Mouse (Mus musculus) cerebellum, adult 2 months (tissue): ENCODE data around the gene Epha4. TPM values are rescaled to one million over a fixed set of nuclear protein-coding genes. Genes with fewer than 3 reads are reported as not detected.
A peak's percentile ranks its signal among the peaks of the same experiment; 100 is the strongest.

Experiments used
- DNase-seq, 2 experiments: peaks; one replicate each; pipeline ENCODE4 v3.0.0; 2021
- H3K27ac ChIP-seq: fragments of 200-500 bp; 2 replicates; pipeline ENCODE4 v1.5.1; 2012; ENCODE audit warnings: low read length, control low read depth, inconsistent platforms; ENCODE audit not compliant: insufficient read depth
- H3K27me3 ChIP-seq: fragments of 200-500 bp; 2 replicates; pipeline ENCODE4 v1.6.1; 2012; ENCODE audit warnings: inconsistent platforms, mild to moderate bottlenecking, low read length, moderate library complexity; ENCODE audit not compliant: control insufficient read depth, insufficient read depth
- H3K4me1 ChIP-seq: fragments of 200-500 bp; 2 replicates; pipeline ENCODE4 v1.6.1; 2011; ENCODE audit warnings: low read length; ENCODE audit not compliant: control insufficient read depth, insufficient read depth
- H3K4me3 ChIP-seq: fragments of 200-500 bp; replicated peaks from 2 replicates; pipeline ENCODE3; 2011; ENCODE audit warnings: mild to moderate bottlenecking, low read depth, low read length, control low read depth; ENCODE audit not compliant: insufficient read depth
- CTCF ChIP-seq: fragments of 200-500 bp; IDR thresholded peaks from 2 replicates; pipeline ENCODE4 v1.5.1; 2011; ENCODE audit warnings: low read depth, mild to moderate bottlenecking, control low read depth, low read length, moderate library complexity, borderline replicate concordance; ENCODE audit not compliant: insufficient read depth
- POLR2A ChIP-seq: fragments of 200-500 bp; IDR thresholded peaks from 2 replicates; pipeline ENCODE4 v1.6.1; 2011; ENCODE audit warnings: low read length, control low read depth, borderline replicate concordance; ENCODE audit not compliant: insufficient read depth
- WGBS: fragments of 180-500 bp; shearing (Covaris S2); methylation state at CpG from one replicate; pipeline ENCODE4 v1.1.7; 2018; 5-methylcytosine and 5-hydroxymethylcytosine counted together
- polyA plus RNA-seq: library from polyadenylated mRNA; depleted of rRNA; stranded (reverse); fragments of >200 nt; gene quantifications from 2 replicates; pipeline ENCODE4 v1.2.3, GENCODE M21; 2012; rRNA removed

Epha4 gene
- 11.6 and 12.5 TPM in 2 replicates for polyA plus RNA-seq

DNA sequence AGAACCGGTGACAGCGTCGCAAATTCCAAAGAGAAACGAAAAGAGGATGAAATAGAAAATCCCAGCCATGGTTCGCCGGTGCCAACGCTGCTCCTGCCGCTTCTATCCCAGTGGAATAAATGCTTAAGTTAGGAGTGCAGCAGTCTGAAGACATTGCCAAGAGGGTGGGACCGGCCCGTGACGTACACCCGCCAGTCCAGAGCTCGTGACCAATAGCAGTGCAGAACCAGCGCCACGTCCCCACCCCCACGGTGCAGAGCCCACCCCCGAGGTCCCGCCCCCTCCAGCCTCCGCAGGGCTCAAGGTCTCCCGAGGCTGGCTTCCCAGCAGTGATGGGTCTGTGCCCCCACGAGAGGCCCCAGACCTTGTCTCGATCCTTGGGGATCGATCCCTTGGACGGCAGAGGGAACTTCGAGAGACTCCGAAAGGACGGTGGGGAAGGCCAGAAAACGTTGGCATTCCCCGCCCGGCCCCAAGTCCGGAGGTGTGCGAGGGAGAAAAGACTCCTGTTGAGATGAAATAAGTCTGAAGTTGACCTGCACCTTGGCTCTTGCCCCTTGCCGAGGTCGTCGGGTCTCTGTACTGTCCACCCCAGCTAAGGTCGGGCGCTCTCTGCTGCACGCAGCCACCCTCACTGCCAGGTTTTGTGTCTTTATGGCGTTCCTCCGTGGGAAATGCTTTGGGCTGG, at the start of gene Epha4:
Epha4 (minus strand) TSS at position 126 of the 688 bp plus-strand sequence.
- no peaks in the 10 kb centered on the region for H3K4me1 ChIP-seq
- WGBS = under 1% methylated on average over 40 of the region's 40 CpGs
- H3K27me3 ChIP-seq = no peaks in the 10 kb centered on the region; the same call in 1 of the 2 replicates
- no peak within 1 kb of the TSS for H3K27ac ChIP-seq
- TF ChIP-seq POLR2A (no peak), CTCF (no peak)
- H3K4me3 ChIP-seq = peak within 1 kb of the TSS; percentile 55
- peak; percentile 61 to 63 for DNase-seq

DNA sequence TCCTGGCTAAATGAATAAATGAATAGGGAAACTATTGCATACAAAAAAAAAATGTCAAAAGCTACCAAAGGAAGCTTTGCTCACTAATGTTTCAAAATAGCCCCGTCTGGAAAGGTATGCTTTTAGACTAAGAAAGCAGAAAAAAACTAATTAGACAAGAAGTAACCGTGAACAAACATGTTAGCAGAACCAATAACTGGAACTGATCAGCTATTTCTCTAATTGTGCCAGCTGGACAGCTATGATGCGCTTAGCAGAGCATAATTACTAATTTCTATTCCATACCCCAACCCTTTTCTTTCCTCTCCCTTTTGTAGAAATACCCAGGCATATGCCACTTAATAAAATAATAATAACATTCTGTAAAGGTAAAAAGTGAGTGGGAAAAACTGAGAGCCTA, 41.3 kb upstream of the Epha4 start:
- TF ChIP-seq POLR2A = no peak
- TF ChIP-seq CTCF = no peak
- H3K27me3 ChIP-seq = no peaks in the 10 kb centered on the region
- no peak overlapping the region for H3K4me3 ChIP-seq
- H3K4me1 ChIP-seq = no peaks in the 10 kb centered on the region
- DNase-seq = no peak
- 37% methylated on average over 3 of the region's 3 CpGs for WGBS
- H3K27ac ChIP-seq = no peak overlapping the region

DNA sequence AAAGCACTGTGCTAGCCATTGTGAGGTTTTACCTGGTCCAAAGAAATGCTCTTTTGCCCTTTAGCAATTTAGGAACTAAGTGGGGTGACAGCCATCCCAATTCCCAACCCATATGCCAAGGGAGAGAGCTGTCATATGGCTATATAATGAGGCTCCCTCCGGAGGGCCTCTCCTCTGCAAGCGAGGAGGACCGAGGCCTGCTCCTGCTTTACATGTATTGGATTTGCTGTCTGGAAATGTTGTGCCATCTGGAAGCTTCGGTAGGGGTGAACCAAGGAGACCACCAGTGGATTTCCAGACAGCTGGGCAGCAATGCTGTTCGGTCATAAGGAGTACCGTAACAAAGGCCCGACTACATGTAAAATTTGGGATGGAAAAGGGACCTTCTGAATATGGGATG, 37.0 kb upstream of the Epha4 start:
- Histone ChIP-seq H3K4me3 (no peak overlapping the region), H3K4me1 (no peaks in the 10 kb centered on the region), H3K27ac (no peak overlapping the region), H3K27me3 (no peaks in the 10 kb centered on the region)
- 40% methylated on average over 7 of the region's 7 CpGs for WGBS
- no peak for DNase-seq
- TF ChIP-seq POLR2A (no peak), CTCF (no peak)

DNA sequence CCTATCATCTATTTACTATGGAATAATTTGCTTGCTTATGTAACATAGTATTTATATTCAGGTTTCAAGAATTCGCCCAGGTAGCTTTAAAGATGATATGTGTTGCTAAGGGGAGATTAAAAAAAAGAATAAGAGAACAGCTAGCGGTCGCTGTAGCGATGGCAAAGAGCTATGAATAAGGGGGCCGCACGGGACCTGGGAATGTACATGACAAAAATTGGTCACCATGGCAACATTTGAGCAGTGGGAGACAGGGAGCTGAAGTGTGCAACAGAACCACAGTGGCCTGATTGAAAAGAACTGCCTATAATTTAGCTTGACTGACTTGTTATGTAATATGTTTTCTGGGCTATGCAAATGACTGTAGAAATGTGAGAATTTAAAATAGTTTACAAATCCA, 30.8 kb upstream of the Epha4 start:
- no peak overlapping the region for H3K4me3 ChIP-seq
- no peaks in the 10 kb centered on the region for H3K4me1 ChIP-seq
- TF ChIP-seq CTCF (no peak), POLR2A (no peak)
- no peaks in the 10 kb centered on the region for H3K27me3 ChIP-seq
- no peak for DNase-seq
- H3K27ac ChIP-seq = no peak overlapping the region
- WGBS = 33% methylated on average over 6 of the region's 6 CpGs

DNA sequence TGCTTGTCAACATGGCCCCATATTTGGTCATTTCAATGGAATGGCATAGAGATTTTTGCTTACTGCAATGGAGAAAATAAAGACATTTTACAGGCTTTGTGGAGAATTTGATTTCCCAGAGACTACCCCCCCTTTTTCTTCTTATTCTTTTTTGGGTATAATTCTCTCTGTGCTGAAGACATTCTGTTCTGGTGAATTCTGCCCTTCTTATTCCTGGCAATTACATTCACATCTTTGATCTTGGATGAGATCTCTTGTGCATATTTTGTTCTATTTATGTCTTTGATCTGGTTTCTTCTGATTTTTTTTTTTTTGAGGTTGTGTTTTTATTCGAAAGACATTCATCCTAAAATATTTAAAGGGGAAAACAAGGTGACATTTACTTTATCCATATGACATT, 30.1 kb upstream of the Epha4 start:
- Histone ChIP-seq H3K4me3 (no peak overlapping the region), H3K27me3 (no peaks in the 10 kb centered on the region), H3K4me1 (no peaks in the 10 kb centered on the region), H3K27ac (no peak overlapping the region)
- TF ChIP-seq CTCF (no peak), POLR2A (no peak)
- 74% methylated on average over 1 of the region's 1 CpGs for WGBS
- no peak for DNase-seq

DNA sequence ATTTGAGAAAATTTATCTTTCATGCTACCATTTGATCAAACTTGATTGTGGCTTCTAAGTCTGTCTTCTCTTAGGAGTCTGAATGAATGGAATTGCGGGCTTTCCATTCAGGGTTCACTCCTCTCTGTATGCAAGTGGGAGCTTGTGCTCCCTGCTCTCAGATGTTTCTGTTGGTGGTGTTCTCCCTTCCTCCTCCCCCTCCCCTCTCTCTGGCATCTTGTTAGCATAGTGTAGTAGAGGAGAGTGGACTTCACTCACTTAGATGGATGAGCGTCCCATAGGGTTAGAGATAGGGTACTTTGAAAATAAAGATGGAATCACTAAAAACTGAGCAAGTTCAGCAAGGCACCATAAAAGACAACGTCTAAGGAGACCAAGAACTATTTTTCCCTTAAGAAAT, 29.4 kb upstream of the Epha4 start:
- Histone ChIP-seq H3K27ac (no peak overlapping the region), H3K4me1 (no peaks in the 10 kb centered on the region), H3K4me3 (no peak overlapping the region), H3K27me3 (no peaks in the 10 kb centered on the region)
- TF ChIP-seq POLR2A = no peak
- TF ChIP-seq CTCF = no peak
- DNase-seq = no peak
- 69% methylated on average over 3 of the region's 3 CpGs for WGBS

DNA sequence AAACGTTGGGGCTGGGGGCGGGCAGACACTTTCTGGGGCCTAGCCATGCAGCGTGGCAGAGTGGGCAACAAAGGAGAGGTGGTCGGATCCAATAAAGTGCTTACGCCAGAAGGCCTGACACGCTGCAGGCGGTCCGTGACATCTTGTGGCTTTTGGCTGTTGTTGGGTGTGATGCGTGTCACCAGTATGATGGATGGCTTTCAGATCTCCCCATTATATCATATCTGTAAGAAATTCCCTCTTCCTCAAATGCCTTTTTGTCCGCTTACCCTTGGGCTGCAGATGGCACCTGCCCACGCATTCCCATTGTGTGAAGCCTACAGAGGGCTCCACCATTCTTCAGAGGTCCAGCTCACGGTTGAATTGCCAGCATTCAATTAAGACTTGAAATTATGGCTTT, 25.1 kb upstream of the Epha4 start:
- no peak overlapping the region for H3K27ac ChIP-seq
- no peak for DNase-seq
- TF ChIP-seq POLR2A = no peak
- TF ChIP-seq CTCF = no peak
- H3K4me1 ChIP-seq = no peaks in the 10 kb centered on the region
- no peak overlapping the region for H3K4me3 ChIP-seq
- 69% methylated on average over 12 of the region's 12 CpGs for WGBS
- H3K27me3 ChIP-seq = no peaks in the 10 kb centered on the region

DNA sequence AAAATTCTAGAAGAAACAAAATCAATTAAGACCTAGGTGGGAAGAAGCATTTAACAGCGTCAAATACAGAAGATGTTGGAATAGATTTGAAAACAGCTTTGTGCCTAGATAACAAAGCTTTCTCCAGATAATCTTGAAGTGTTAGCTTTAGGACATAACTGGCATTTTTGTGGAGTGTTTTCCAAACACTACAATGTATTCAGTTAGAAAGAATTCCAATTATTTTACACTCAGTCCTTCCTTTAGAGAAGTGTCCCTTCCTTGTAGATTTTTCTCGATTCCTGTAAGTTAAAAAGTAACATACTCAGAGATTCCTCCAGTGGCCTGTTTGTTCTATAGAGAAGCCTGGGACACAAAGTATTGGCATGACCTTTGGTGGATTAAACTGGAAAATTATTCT, 23.7 kb upstream of the Epha4 start:
- 89% methylated on average over 2 of the region's 2 CpGs for WGBS
- no peak overlapping the region for H3K27ac ChIP-seq
- H3K27me3 ChIP-seq = no peaks in the 10 kb centered on the region
- H3K4me1 ChIP-seq = no peaks in the 10 kb centered on the region
- no peak overlapping the region for H3K4me3 ChIP-seq
- TF ChIP-seq CTCF = no peak
- no peak for TF ChIP-seq POLR2A
- no peak for DNase-seq

DNA sequence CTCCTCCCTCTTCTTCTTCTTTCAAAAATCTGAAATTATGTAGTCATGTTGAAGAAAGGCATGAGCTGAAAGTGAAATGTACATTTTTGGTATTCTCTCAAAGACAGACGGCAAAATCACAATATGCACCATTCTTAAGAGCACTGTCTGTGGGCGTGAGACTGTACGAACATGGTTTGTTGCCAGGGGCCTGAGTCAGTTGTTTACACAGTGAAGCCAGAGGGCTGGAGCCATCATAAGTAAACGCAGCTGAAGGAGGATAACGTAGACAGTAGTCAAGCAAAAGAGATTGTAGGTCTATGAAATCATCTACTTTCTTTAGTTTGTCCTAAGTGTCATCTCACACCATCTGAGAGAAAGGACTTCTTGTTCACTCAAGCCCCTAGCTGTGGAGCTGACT, 21.0 kb upstream of the Epha4 start:
- DNase-seq = no peak
- Histone ChIP-seq H3K4me3 (no peak overlapping the region), H3K4me1 (no peaks in the 10 kb centered on the region), H3K27ac (no peak overlapping the region), H3K27me3 (no peaks in the 10 kb centered on the region)
- TF ChIP-seq POLR2A (no peak), CTCF (no peak)
- WGBS = 82% methylated on average over 5 of the region's 5 CpGs
